Mouse (Mus musculus): ENCODE results near the gene Josd1. TPM values are rescaled to one million over a fixed set of nuclear protein-coding genes. Genes with fewer than 3 reads are reported as not detected.

Josd1 gene
- polyA plus RNA-seq, 1 experiment = 40.6 TPM

- H3K79me2 ChIP-seq (ENCODE audit: control insufficient read depth, insufficient read depth) = no peaks in the 10 kb centered on the region
- TF ChIP-seq TCF12 (IDR thresholded peaks at IDR 0.05; ENCODE audit: insufficient read depth, poor library complexity, severe bottlenecking) (no peak), POLR2AphosphoS2 (IDR thresholded peaks at IDR 0.05; ENCODE audit: insufficient read length, low read depth) (peak; percentile 86), MYOG (IDR thresholded peaks at IDR 0.05; ENCODE audit: control insufficient read depth in 1 of 3, insufficient read depth in 1 of 3, insufficient read length in 2 of 3, low read depth in 2 of 3) (peak in 1 of 3 experiments; percentile 18), TCF3 (IDR thresholded peaks at IDR 0.05; ENCODE audit: insufficient read length, low read depth) (no peak), SRF (IDR thresholded peaks at IDR 0.05; ENCODE audit: control insufficient read depth, insufficient read length, low read depth) (peak; percentile 7), POLR2A (IDR thresholded peaks at IDR 0.05; ENCODE audit: insufficient read length, low read depth) (peak; percentile 88)
- peak within 1 kb of the TSS; percentile 70 for H3K4me3 ChIP-seq
- H3K36me3 ChIP-seq (ENCODE audit: control insufficient read depth, insufficient read depth) = no peaks in the 10 kb centered on the region
- H3K27me3 ChIP-seq (ENCODE audit: control insufficient read depth, insufficient read depth, insufficient read length) = no peaks in the 10 kb centered on the region
- peak within 1 kb of the TSS; percentile 40 for H3ac ChIP-seq (ENCODE audit: control insufficient read depth, insufficient read length)
- peak within 1 kb of the TSS; percentile 84 for H3K4me2 ChIP-seq (ENCODE audit: low read depth)
Measured at GRCm38 (mm10) chr15:79658531-79659375, 29.0 kb downstream of the Josd1 start, which contains the start of the genes Fam227a and Cby1. Fam227a (minus strand) TSS chr15:79658956. Cby1 (plus strand) TSS chr15:79659199.

DNA sequence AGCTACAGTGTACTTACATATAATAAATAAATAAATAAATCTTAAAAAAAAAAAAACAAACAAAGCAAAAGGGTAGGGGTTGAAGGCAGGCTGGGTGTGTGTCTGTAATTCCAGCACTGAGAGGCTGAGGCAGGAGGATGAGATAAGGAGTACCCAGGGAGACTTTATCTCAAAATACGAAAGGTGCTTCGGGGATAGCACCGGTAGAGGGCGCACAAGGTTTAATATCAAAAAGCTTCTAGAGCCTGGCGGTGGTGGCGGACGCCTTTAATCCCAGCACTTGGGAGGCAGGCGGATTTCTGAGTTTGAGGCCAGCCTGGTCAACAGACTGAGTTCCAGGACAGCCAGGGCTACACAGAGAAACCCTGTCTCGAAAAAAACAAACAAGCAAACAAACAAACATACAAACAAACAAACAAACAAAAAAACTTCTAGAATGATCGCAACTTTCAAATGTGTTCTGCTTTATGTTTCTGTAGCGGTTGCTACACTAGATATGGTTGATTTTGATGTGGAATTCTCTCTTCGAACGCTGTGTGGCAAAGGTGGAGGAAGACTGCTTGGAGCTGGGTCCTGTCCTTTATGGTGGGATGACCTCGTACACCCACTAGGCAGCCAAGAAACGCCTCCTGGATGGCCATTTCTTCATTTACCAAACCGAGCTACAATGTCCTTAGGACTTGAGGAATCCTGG is 29.7 kb downstream of the Josd1 start:
- TF ChIP-seq POLR2A (IDR thresholded peaks at IDR 0.05; ENCODE audit: insufficient read length, low read depth) (no peak), MAX (IDR thresholded peaks at IDR 0.05; ENCODE audit: low read depth) (no peak), TCF12 (IDR thresholded peaks at IDR 0.05; ENCODE audit: insufficient read depth, poor library complexity, severe bottlenecking) (no peak), USF1 (IDR thresholded peaks at IDR 0.05; ENCODE audit: low read depth) (no peak), SRF (IDR thresholded peaks at IDR 0.05; ENCODE audit: control insufficient read depth, insufficient read length, low read depth) (no peak), MYOG (IDR thresholded peaks at IDR 0.05; ENCODE audit: control insufficient read depth in 1 of 3, insufficient read depth in 1 of 3, insufficient read length in 2 of 3, low read depth in 2 of 3) (no peak), REST (IDR thresholded peaks at IDR 0.05; ENCODE audit: insufficient read depth, insufficient read length) (no peak), POLR2AphosphoS2 (IDR thresholded peaks at IDR 0.05; ENCODE audit: insufficient read length, low read depth) (no peak), TCF3 (IDR thresholded peaks at IDR 0.05; ENCODE audit: insufficient read length, low read depth) (no peak), MYOD1 (IDR thresholded peaks at IDR 0.05; ENCODE audit: control insufficient read depth in 1 of 3, insufficient read length in 2 of 3, low read depth in 2 of 3) (no peak), CEBPB (IDR thresholded peaks at IDR 0.05; ENCODE audit: insufficient read depth, poor library complexity, severe bottlenecking) (no peak), E2F4 (IDR thresholded peaks at IDR 0.05; ENCODE audit: insufficient read depth) (no peak)
- no peaks in the 10 kb centered on the region for H3K79me2 ChIP-seq (ENCODE audit: control insufficient read depth, insufficient read depth)

DNA sequence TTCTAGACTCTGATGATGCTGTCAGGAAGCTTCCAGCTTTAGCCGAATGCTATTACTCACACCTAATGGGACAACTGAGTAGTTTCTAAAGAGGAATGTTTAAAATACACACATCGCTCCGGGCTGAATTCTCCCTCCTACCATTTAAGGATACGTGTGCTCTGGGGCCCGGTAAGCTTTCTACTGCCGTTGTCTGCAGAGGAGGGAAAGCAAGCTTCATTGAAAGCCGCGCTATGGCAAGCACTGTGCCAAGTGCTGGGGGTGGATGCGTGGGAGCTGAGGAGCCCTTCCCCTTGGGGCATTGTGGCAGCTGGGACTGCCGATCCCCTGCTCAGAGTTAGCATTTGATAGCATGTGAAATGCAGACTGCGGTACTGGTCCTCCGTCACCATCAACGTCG is 31.3 kb downstream of the Josd1 start:
- TF ChIP-seq E2F4 (IDR thresholded peaks at IDR 0.05; ENCODE audit: insufficient read depth) (no peak), REST (IDR thresholded peaks at IDR 0.05; ENCODE audit: insufficient read depth, insufficient read length) (no peak), POLR2A (IDR thresholded peaks at IDR 0.05; ENCODE audit: insufficient read length, low read depth) (no peak), MYOD1 (IDR thresholded peaks at IDR 0.05; ENCODE audit: control insufficient read depth in 1 of 3, insufficient read length in 2 of 3, low read depth in 2 of 3) (no peak), MAX (IDR thresholded peaks at IDR 0.05; ENCODE audit: low read depth) (no peak), CEBPB (IDR thresholded peaks at IDR 0.05; ENCODE audit: insufficient read depth, poor library complexity, severe bottlenecking) (no peak), USF1 (IDR thresholded peaks at IDR 0.05; ENCODE audit: low read depth) (no peak), TCF3 (IDR thresholded peaks at IDR 0.05; ENCODE audit: insufficient read length, low read depth) (no peak), TCF12 (IDR thresholded peaks at IDR 0.05; ENCODE audit: insufficient read depth, poor library complexity, severe bottlenecking) (no peak), POLR2AphosphoS2 (IDR thresholded peaks at IDR 0.05; ENCODE audit: insufficient read length, low read depth) (no peak), MYOG (IDR thresholded peaks at IDR 0.05; ENCODE audit: control insufficient read depth in 1 of 3, insufficient read depth in 1 of 3, insufficient read length in 2 of 3, low read depth in 2 of 3) (no peak)
- Histone ChIP-seq H3K27me3 (ENCODE audit: control insufficient read depth, insufficient read depth, insufficient read length) (no peaks in the 10 kb centered on the region), H3K4me3 (no peak overlapping the region), H3K4me2 (ENCODE audit: low read depth) (no peak overlapping the region), H3ac (ENCODE audit: control insufficient read depth, insufficient read length) (no peak overlapping the region), H3K36me3 (ENCODE audit: control insufficient read depth, insufficient read depth) (no peaks in the 10 kb centered on the region), H3K79me2 (ENCODE audit: control insufficient read depth, insufficient read depth) (no peaks in the 10 kb centered on the region)

More for the DNA sequence above, 29.7 kb downstream of the Josd1 start:
- peak overlapping the region; percentile 40 for H3ac ChIP-seq (ENCODE audit: control insufficient read depth, insufficient read length)
- peak overlapping the region; percentile 84 for H3K4me2 ChIP-seq (ENCODE audit: low read depth)
- H3K27me3 ChIP-seq (ENCODE audit: control insufficient read depth, insufficient read depth, insufficient read length) = no peaks in the 10 kb centered on the region
- peak overlapping the region; percentile 70 for H3K4me3 ChIP-seq
- H3K36me3 ChIP-seq (ENCODE audit: control insufficient read depth, insufficient read depth) = no peaks in the 10 kb centered on the region

- H3ac ChIP-seq (ENCODE audit: control insufficient read depth, insufficient read length) = no peak overlapping the region
- no peaks in the 10 kb centered on the region for H3K79me2 ChIP-seq (ENCODE audit: control insufficient read depth, insufficient read depth)
- H3K27me3 ChIP-seq (ENCODE audit: control insufficient read depth, insufficient read depth, insufficient read length) = no peaks in the 10 kb centered on the region
- no peak overlapping the region for H3K4me3 ChIP-seq
- H3K36me3 ChIP-seq (ENCODE audit: control insufficient read depth, insufficient read depth) = no peaks in the 10 kb centered on the region
- TF ChIP-seq TCF3 (IDR thresholded peaks at IDR 0.05; ENCODE audit: insufficient read length, low read depth) (no peak), CEBPB (IDR thresholded peaks at IDR 0.05; ENCODE audit: insufficient read depth, poor library complexity, severe bottlenecking) (no peak), POLR2AphosphoS2 (IDR thresholded peaks at IDR 0.05; ENCODE audit: insufficient read length, low read depth) (no peak), MYOD1 (IDR thresholded peaks at IDR 0.05; ENCODE audit: control insufficient read depth in 1 of 3, insufficient read length in 2 of 3, low read depth in 2 of 3) (no peak), REST (IDR thresholded peaks at IDR 0.05; ENCODE audit: insufficient read depth, insufficient read length) (no peak), SRF (IDR thresholded peaks at IDR 0.05; ENCODE audit: control insufficient read depth, insufficient read length, low read depth) (no peak), TCF12 (IDR thresholded peaks at IDR 0.05; ENCODE audit: insufficient read depth, poor library complexity, severe bottlenecking) (no peak), USF1 (IDR thresholded peaks at IDR 0.05; ENCODE audit: low read depth) (no peak), POLR2A (IDR thresholded peaks at IDR 0.05; ENCODE audit: insufficient read length, low read depth) (no peak)
- H3K4me2 ChIP-seq (ENCODE audit: low read depth) = no peak overlapping the region
Measured at GRCm38 (mm10) chr15:79651481-79651880, 36.2 kb downstream of the Josd1 start.
